Mouse (Mus musculus) erythroid progenitor cell, adult 5-6 weeks (primary cell): ENCODE measurements around the gene Mfsd14a. TPM values are rescaled to one million over a fixed set of nuclear protein-coding genes. Genes with fewer than 3 reads are reported as not detected.
"Not testable (repeated sequence)": the region's sequence is repeated elsewhere in the genome, so short reads cannot be mapped to it uniquely, and the experiment has no call there.

ENCODE experiments used
- ATAC-seq: replicated peaks from 2 replicates; pipeline ENCODE4 v1.8.0; 2016; ENCODE audit warnings: moderate number of reproducible peaks, mild to moderate bottlenecking, moderate TSS enrichment, inconsistent platforms; ENCODE audit not compliant: poor library complexity, low FRiP score, severe bottlenecking
- total RNA-seq, 2 experiments: library from RNA; stranded (forward) in 1 of 2; stranded (reverse) in 1 of 2; fragments of 150-400 nt in 1 of 2; fragments of 186-747, 209-891 nt in 1 of 2; gene quantifications; 2 replicates each; pipeline versions ENCODE4 v1.2.3 to v1.2.4; 2015 to 2017; ENCODE audit warnings: low replicate concordance in 2 of 2

Gene Mfsd14a
- total RNA-seq (2015; ENCODE audit: low replicate concordance) (23.8 and 27.2 TPM in 2 replicates), total RNA-seq (2017; ENCODE audit: low replicate concordance) (40.2 and 42.2 TPM in 2 replicates)

- peak; percentile 98 for ATAC-seq
Observed at GRCm38 (mm10) chr3:116662463-116662863, at the start of gene Mfsd14a. TSS of gene Mfsd14a (minus strand) at chr3:116662677.

GRCm38 (mm10) chr3:116711624-116712435 lies 49.4 kb upstream of the Mfsd14a start:
- ATAC-seq = peak; percentile 96

GRCm38 (mm10) chr3:116710941-116711340 lies 48.5 kb upstream of the Mfsd14a start:
- ATAC-seq = peak; percentile 43; the same call in 1 of the 2 replicates

DNA sequence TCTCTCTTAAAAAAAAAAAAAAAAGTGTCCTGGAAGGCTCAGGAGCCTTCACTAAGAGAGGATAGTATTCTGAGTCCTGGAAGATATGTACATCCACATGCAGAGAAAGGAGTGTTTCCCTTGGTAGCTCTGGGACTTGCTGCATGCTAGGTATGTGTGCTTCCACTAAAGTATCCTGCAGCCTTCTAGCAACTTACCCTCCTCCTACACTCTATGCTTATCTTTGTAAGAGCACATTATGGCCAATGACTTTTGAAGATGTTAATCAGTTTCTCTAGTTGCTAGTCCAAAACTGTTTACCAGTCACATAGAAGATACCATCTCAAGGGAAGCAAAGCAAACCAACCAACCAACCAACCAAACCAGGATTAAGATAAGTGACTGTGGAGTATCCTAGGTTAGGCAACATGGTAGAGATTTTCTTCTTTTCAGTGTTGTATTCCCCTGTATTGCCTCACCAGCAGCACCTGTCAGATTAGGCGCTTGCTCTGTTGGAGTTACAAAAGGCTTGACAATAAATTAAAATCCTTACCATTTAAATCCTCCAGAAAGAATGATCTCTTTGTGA lies 43.2 kb upstream of the Mfsd14a start:
- no peak for ATAC-seq

DNA sequence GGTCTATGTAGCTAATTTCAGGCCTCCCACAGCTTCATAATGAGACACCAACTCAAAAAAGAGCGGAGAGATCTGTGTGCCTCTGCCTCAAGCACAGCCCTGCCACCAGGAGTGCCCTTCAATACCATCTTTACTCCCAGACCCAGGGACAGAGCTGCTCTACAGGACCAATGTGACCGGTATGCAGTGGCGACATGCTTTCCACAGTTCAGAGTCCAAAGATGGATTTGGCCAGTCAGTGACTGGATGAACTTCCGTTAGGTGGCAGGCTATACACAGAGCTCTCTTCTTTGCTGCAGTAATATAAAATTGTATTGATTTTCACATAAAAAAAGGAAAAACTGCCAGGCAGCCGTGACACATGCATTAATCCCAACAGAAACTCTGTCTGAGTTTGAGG lies 41.4 kb upstream of the Mfsd14a start:
- no peak for ATAC-seq

- no peak for ATAC-seq
Observed at GRCm38 (mm10) chr3:116702647-116703272, 40.3 kb upstream of the Mfsd14a start.

GRCm38 (mm10) chr3:116701601-116702000 lies 39.1 kb upstream of the Mfsd14a start:
- no peak for ATAC-seq

- ATAC-seq = no peak
Observed at GRCm38 (mm10) chr3:116698786-116699185, 36.3 kb upstream of the Mfsd14a start.

DNA sequence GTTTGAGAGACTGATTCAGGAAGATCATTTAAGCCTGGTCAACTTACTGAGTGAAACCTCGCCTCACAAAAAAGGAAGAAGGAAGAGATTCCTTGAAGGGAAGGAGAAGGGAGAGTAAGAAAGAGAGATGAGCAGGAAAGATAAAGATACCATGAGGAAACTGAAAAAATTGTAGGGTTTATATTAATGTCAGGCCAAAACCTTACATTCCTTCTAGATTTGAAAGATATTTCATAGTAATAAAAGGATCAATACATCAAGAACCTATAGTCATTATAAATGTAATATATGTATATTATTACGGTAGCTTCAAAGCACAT lies 33.1 kb upstream of the Mfsd14a start:
- ATAC-seq = no peak

DNA sequence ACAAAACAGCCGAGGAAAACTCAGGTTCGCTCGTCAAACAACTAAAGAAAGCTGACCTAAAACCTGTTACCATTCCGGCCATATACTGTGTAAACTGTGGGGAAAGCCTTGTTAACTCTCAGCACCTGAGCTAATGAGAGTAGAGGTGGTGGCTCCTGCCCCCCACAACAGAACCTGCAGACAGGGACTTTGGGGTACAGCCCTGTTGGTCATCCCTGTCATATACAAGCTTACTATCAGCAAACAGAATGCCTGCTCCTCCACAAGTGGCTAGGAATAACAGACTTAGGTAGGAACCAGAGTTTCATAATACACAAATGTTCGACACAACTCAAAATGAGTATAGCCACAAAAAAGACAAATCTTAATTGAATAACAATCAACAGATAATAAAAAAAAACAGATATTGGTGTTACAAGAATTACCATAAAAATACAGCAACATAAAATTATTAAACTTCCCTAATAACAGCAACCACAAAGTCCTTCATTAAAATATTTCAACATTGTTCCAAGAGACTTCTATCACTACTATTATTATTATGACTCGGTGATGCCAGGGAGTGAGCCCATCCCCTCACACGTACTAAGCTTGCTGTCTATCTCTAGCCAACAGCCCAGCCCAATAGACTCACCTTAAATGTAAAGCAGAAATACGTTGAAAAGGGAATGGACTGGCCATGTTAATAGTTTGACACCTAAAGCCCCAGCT lies 32.6 kb upstream of the Mfsd14a start:
- ATAC-seq = peak; percentile 67

- ATAC-seq = peak; percentile 92
Observed at GRCm38 (mm10) chr3:116694312-116694711, 31.8 kb upstream of the Mfsd14a start.

DNA sequence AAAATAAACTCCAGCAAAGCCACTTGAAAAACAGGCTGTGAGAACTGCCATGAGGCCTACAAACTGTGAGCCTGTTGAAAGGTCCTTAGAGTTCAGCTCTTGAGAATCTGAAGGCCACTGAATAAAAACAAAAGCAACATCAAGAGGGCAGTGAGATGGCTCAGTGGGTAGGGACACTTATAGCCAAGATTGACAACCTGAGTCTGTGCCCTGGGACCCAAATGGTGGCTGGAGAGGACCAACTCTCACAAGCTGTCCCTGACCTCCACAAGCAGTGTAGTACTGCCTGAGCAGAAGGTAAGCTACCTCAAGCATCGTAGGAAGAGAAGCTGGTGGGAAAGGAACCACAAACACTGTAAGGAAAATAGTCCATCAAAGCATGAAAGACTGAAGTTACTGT lies 18.7 kb upstream of the Mfsd14a start, which contains the start of gene Gm43191:
Gm43191 (minus strand) TSS at position 101 of the 400 bp plus-strand sequence.
- ATAC-seq = no peak

GRCm38 (mm10) chr3:116664281-116664680 lies 1.8 kb upstream of the Mfsd14a start:
- ATAC-seq = not testable (repeated sequence)

- ATAC-seq = peak; percentile 50
Observed at GRCm38 (mm10) chr3:116661870-116662414, 535 bp downstream of the Mfsd14a start.

DNA sequence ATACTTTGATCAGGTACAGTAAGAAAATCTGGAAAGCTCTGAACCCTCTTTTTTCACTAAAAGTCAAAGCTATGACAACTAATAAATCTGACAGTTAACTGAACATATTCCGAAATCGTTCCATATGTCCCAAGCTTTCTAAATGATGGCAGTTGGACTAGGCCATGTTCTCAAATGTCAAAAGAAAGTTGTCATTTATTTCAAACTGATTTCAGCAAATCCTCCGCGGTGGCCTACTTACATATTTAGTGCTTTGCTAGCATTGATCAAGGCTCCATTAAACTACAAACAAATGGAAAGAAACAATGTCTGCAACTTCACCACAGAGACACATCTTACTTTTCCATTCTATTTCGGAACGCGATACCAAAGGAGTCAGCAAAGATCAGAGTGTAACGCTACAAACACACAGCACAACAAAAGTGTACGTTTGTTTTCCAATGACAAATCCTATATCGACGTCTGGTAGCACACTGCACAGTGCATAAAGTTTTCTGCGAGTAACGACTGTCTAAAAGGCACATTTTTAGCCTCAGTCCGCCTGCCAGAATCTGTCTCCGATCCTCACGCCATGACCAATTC lies 1.1 kb downstream of the Mfsd14a start:
- ATAC-seq = no peak

DNA sequence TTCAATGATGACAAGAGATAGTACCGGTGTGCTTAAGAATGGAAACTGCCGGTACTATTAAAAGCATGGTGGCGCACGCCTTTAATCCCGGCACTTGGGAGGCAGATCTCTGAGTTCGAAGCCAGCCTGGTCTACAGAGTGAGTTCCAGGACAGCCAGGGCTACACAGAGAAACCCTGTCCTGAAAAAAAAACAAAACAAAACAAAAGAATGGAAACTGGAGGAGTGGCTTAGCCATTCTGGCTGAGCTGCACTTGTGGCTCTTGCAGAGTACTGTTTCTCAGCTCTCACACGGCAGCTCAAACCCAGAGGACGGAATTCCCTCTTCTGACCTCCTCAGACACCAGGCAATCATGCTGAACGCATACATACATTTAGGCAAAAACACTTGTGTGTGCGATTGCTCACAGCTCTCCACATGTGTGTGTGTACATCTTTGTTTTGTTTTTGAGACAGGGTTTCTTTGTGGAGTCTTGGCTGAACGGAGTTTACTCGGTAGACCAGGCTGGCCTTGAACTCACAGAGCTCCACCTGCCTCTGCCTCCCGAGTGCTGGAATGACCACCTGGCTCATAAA lies 2.5 kb downstream of the Mfsd14a start:
- ATAC-seq = no peak

GRCm38 (mm10) chr3:116658928-116659565 lies 3.4 kb downstream of the Mfsd14a start:
- no peak for ATAC-seq

GRCm38 (mm10) chr3:116656184-116656965 lies 6.1 kb downstream of the Mfsd14a start:
- ATAC-seq = no peak
